Mouse (Mus musculus): ENCODE measurements around the gene Prss44. TPM values are rescaled to one million over a fixed set of nuclear protein-coding genes. Genes with fewer than 3 reads are reported as not detected.

Prss44 gene
- not detected for polyA plus RNA-seq (2015; fragmentation: Illumina TruSeq; extraction: RNeasy Lipid Tissue Mini Kit (QIAGEN cat#74804); ENCODE audit: insufficient read depth, low replicate concordance)

GRCm38 (mm10) chr9:110813789-110814188 lies at the start of gene Prss44:
TSS of gene Prss44 (plus strand) at chr9:110813994.

DNA sequence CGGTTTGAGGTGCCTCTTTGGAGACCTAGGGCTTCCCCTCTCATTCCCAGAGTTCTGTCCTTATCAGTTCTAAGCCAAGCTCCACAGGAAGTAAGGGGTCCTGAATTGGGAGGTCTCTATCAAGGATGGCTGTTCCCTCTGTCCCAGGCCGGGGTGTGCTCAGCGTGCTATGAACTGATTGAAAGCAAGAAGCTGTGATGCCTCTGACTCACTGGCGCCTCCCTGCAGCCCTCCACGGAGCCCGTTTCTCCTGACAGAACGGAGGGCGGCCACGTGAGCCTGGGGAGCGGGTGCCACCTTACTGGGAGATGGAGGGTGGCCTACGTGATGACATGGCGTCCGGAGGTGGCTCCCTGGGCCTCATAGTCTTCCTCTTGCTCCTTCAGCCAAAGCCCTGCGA lies 15.9 kb upstream of the Prss44 start, which contains the start of gene Prss42:
TSS of gene Prss42 (plus strand) at position 301 of the 400 bp plus-strand sequence.

DNA sequence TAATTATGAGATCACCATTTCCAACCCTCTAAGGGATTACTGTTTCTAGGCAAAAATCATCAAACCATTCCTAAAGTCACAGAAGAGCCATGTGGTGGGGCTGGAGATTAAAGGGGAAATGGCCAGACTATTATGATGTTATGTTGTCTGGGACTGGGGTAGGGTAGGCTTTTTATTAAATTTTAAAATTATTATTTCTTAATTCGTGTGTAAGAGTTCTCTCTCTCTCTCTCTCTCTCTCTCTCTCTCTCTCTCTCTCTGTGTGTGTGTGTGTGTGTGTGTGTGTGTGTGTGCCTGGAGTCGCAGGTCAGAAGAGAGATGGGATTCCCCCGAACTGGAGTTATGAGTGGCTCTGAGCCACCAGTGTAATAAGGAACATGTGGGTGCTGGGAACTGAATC lies 12.6 kb downstream of the Prss44 start, which contains the start of gene Prss43:
TSS of gene Prss43 (plus strand) at position 301 of the 400 bp plus-strand sequence.

DNA sequence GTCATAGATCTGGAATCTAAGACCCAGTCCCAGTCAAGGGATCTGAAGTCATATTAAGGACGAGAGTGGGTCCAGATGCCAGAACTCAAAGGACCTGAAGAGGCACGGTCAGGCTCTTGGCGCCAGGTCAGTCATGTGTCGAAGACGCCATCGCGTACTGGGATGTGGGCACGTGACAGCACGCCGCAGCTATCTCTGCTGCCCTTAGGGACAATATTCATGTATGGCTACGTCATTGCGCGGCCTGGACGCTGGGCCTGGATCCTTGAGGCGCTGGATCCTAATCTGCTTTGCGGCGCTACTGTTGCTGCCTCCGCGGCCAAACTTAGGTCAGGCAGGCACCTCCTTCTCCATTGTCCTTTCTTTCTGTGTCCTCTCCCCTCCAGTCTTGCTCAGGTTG lies 20.6 kb downstream of the Prss44 start, which contains the start of gene Prss45:
TSS of gene Prss45 (plus strand) at position 178 of the 400 bp plus-strand sequence.

GRCm38 (mm10) chr9:110844206-110844605 lies 30.4 kb downstream of the Prss44 start, which contains the start of gene Prss46:
TSS of gene Prss46 (plus strand) at chr9:110844506.

GRCm38 (mm10) chr9:110857781-110858472 lies 44.1 kb downstream of the Prss44 start, which contains the start of gene Prss50:
TSS of gene Prss50 (plus strand) at chr9:110857967.

Other genes starting within 250 kb of the Prss44 start
- gene Nradd, start 189.5 kb upstream of the Prss44 start, polyA plus RNA-seq (2015; fragmentation: Illumina TruSeq; extraction: RNeasy Lipid Tissue Mini Kit (QIAGEN cat#74804); ENCODE audit: insufficient read depth, low replicate concordance), result 6.0 TPM
- 16.4 TPM for gene Nbeal2, start 159.8 kb upstream of the Prss44 start, polyA plus RNA-seq (2015; fragmentation: Illumina TruSeq; extraction: RNeasy Lipid Tissue Mini Kit (QIAGEN cat#74804); ENCODE audit: insufficient read depth, low replicate concordance)
- 74.1 TPM for gene Ccdc12, start 157.5 kb upstream of the Prss44 start, polyA plus RNA-seq (2015; fragmentation: Illumina TruSeq; extraction: RNeasy Lipid Tissue Mini Kit (QIAGEN cat#74804); ENCODE audit: insufficient read depth, low replicate concordance)
- not detected for gene Myl3, start 72.1 kb upstream of the Prss44 start, polyA plus RNA-seq (2015; fragmentation: Illumina TruSeq; extraction: RNeasy Lipid Tissue Mini Kit (QIAGEN cat#74804); ENCODE audit: insufficient read depth, low replicate concordance)
- gene Pth1r, start 66.8 kb upstream of the Prss44 start, polyA plus RNA-seq (2015; fragmentation: Illumina TruSeq; extraction: RNeasy Lipid Tissue Mini Kit (QIAGEN cat#74804); ENCODE audit: insufficient read depth, low replicate concordance), result 1.9 TPM
- gene Prss42, start 15.8 kb upstream of the Prss44 start, polyA plus RNA-seq (2015; fragmentation: Illumina TruSeq; extraction: RNeasy Lipid Tissue Mini Kit (QIAGEN cat#74804); ENCODE audit: insufficient read depth, low replicate concordance), result not detected
- gene Prss43, start 12.7 kb downstream of the Prss44 start, polyA plus RNA-seq (2015; fragmentation: Illumina TruSeq; extraction: RNeasy Lipid Tissue Mini Kit (QIAGEN cat#74804); ENCODE audit: insufficient read depth, low replicate concordance), result not detected
- gene Prss45, start 20.6 kb downstream of the Prss44 start, polyA plus RNA-seq (2015; fragmentation: Illumina TruSeq; extraction: RNeasy Lipid Tissue Mini Kit (QIAGEN cat#74804); ENCODE audit: insufficient read depth, low replicate concordance), result not detected
- gene Prss46, start 30.5 kb downstream of the Prss44 start, polyA plus RNA-seq (2015; fragmentation: Illumina TruSeq; extraction: RNeasy Lipid Tissue Mini Kit (QIAGEN cat#74804); ENCODE audit: insufficient read depth, low replicate concordance), result not detected
- gene Prss50, start 44.0 kb downstream of the Prss44 start, polyA plus RNA-seq (2015; fragmentation: Illumina TruSeq; extraction: RNeasy Lipid Tissue Mini Kit (QIAGEN cat#74804); ENCODE audit: insufficient read depth, low replicate concordance), result not detected
- gene Als2cl, start 65.9 kb downstream of the Prss44 start, polyA plus RNA-seq (2015; fragmentation: Illumina TruSeq; extraction: RNeasy Lipid Tissue Mini Kit (QIAGEN cat#74804); ENCODE audit: insufficient read depth, low replicate concordance), result 31.4 TPM
- gene Tmie, start 66.1 kb downstream of the Prss44 start, polyA plus RNA-seq (2015; fragmentation: Illumina TruSeq; extraction: RNeasy Lipid Tissue Mini Kit (QIAGEN cat#74804); ENCODE audit: insufficient read depth, low replicate concordance), result 7.9 TPM
- 0.66 TPM for gene Fam240a, start 102.9 kb downstream of the Prss44 start, polyA plus RNA-seq (2015; fragmentation: Illumina TruSeq; extraction: RNeasy Lipid Tissue Mini Kit (QIAGEN cat#74804); ENCODE audit: insufficient read depth, low replicate concordance)
- gene Tdgf1, start 132.2 kb downstream of the Prss44 start, polyA plus RNA-seq (2015; fragmentation: Illumina TruSeq; extraction: RNeasy Lipid Tissue Mini Kit (QIAGEN cat#74804); ENCODE audit: insufficient read depth, low replicate concordance), result 0.62 TPM
- 0.08 TPM for gene Lrrc2, start 137.6 kb downstream of the Prss44 start, polyA plus RNA-seq (2015; fragmentation: Illumina TruSeq; extraction: RNeasy Lipid Tissue Mini Kit (QIAGEN cat#74804); ENCODE audit: insufficient read depth, low replicate concordance)
- gene Rtp3, start 176.6 kb downstream of the Prss44 start, polyA plus RNA-seq (2015; fragmentation: Illumina TruSeq; extraction: RNeasy Lipid Tissue Mini Kit (QIAGEN cat#74804); ENCODE audit: insufficient read depth, low replicate concordance), result 1.4 TPM
- gene Ltf, start 205.3 kb downstream of the Prss44 start, polyA plus RNA-seq (2015; fragmentation: Illumina TruSeq; extraction: RNeasy Lipid Tissue Mini Kit (QIAGEN cat#74804); ENCODE audit: insufficient read depth, low replicate concordance), result 6.9 TPM
- 7.0 TPM for gene Ccrl2, start 243.5 kb downstream of the Prss44 start, polyA plus RNA-seq (2015; fragmentation: Illumina TruSeq; extraction: RNeasy Lipid Tissue Mini Kit (QIAGEN cat#74804); ENCODE audit: insufficient read depth, low replicate concordance)

Measured in spleen, adult 10 weeks (tissue).